Mouse (Mus musculus) small intestine, adult 2 months (tissue): ENCODE results near the gene Actg1.
A peak's percentile ranks its signal among the peaks of the same experiment; 100 is the strongest.

ENCODE experiments used
- CTCF ChIP-seq: fragments of 200-500 bp; IDR thresholded peaks from 2 replicates; pipeline ENCODE4 v1.5.1; 2012; ENCODE audit warnings: low read depth, mild to moderate bottlenecking, control low read depth, inconsistent platforms, low read length, moderate library complexity, mixed read lengths; ENCODE audit not compliant: insufficient replicate concordance, insufficient read length; ENCODE audit errors: extremely low read depth
- POLR2A ChIP-seq: fragments of 200-500 bp; IDR thresholded peaks from 2 replicates; pipeline ENCODE4 v1.6.1; 2012; ENCODE audit warnings: low read depth, mild to moderate bottlenecking, control low read depth, inconsistent platforms, low read length, moderate library complexity

DNA sequence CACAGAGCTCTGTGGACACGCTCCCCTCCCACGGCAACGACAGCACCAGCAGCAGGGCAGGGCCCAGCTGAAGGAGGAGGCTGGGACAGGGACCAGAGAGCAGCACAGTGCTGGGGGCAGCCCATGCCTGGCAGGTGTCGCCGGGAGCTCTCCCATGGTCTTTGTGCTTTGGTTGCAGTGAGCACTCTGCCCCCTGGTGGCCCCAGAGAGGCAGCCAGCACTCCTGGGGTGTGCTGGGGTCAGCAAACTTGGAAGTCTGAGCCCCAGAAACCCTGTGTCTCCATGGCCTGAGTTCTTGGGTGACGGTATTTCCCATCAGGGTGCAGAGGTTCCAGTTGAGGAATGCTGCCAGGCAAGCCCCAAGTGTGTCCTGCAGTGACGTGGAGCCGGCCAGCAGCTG, 21.3 kb upstream of the Actg1 start:
- TF ChIP-seq POLR2A (no peak), CTCF (peak; percentile 73)
